Mouse (Mus musculus) thymus, postnatal 25 days (tissue): ENCODE data around the gene Copz1.
A peak's percentile ranks its signal among the peaks of the same experiment; 100 is the strongest.
"Not testable (repeated sequence)": the region's sequence is repeated elsewhere in the genome, so short reads cannot be mapped to it uniquely, and the experiment has no call there.

Source experiments
- DNase-seq: peaks from one replicate; pipeline ENCODE4 v3.0.0; 2022

Copz1 gene

DNA sequence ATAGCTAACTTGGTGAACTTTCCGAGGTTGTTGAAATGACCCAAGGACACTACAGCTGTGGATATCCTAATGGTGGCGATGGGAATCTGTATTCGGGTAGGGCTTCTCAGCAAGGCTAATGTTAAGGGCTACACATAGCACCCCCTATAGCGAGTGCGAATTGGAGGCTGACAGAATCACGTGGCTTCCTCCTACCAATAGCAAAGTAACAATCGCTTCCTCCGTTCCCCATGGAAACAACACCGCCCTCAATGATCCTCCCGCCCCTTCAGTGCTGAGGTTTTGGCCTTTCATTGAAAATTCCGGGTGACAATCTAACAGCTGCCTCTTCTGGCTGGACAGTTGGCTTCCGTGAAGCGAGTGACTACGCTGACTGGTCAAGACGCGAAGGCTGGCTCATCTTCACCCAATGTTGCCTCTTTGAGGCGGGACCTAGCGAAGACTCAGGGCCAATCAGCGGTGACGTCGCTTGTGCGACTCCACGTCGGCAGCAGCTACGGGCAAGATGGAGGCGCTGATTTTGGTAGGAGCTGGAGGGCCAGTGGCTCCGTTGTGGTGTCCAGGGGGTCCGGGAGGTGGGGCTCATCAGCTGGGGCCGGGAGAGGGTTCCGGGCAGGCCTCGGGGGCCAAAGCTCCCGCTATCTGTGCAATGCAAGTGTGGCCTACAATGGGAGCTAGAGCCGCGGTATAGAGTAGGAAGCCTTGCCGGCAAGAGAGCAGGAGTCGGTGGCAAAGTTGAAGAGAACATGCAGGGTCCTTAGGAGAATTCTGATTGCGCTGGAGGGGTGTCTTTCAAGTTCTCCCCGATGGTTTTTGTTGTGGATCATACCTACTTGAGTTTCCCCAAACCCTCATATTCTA lies at the start of gene Copz1:
Gene Copz1 (plus strand): TSS at position 296 of the 861 bp plus-strand sequence.
- peak; percentile 91 for DNase-seq

DNA sequence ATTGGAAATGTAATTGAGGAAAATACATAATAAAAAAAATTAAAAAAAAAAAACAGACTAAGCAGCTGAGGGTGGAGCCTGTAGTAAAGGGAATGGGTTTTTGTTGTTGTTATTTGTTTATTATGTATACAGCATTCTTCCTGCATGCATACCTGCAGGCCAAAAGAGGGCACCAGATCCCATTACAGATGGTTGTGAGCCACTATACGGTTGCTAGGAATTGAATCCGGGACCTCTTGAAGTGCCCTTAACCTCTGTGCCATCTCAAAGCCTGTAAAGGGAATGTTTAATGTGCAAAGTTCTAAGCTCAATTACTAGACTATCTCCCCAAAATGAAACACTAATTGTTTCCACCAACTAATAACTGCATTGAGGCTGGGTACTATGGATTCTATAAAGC lies 48.4 kb upstream of the Copz1 start:
- DNase-seq = no peak

DNA sequence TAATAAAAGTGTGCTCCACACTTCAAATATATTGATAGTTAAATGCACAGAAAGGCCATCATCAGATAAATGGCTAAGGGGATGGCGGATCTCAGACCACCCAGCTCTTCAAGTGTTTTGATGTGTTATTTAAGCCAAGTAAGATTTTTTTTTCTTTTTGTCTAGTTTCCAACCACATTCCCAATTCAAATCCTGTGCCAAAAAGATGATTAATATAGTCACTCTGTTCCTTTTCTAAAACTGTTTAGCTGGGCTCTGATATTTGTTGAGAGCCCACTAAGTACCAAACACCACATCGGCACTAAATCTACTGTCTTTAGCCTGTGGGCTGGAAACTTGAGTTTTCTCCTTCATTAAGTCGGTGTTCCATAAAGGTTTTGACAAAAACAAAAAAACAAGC lies 45.5 kb upstream of the Copz1 start:
- no peak for DNase-seq

DNA sequence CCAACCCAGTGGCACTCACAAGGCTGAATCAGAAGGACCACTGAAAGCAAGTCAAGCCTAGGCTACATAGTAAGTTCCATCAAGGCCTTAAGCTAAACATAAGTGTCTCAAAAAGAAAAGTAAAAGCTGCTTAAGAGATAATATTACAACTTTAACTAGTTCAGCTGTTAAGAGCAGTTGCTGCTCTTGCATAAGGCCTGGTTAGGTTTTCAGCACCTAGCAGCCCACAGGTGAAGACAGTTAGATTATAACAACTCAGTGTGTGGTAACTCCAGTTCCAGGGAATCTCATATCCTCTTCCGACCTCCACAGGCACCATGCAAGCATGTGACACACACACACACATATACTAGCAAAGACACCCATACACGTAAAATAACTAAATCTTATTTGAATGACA lies 44.9 kb upstream of the Copz1 start:
- no peak for DNase-seq

DNA sequence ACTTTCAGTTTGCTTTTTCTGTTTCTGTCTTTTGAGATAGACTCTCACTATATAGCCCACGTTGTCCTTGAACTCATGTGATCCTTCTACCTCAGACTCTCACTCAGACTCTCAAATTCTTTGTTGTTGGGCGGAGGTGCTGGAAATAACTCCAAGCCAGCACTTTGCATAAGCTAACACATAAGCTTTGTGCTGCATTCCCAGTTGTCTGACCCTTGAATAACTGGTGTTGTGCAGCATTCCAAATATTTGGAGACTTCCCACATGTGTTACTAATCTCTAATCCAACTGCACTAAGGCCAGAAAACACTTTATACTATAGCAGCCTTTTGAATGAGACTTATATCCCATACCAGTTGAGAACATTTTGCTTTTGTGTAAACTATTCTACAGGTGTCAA lies 43.6 kb upstream of the Copz1 start:
- DNase-seq = no peak

DNA sequence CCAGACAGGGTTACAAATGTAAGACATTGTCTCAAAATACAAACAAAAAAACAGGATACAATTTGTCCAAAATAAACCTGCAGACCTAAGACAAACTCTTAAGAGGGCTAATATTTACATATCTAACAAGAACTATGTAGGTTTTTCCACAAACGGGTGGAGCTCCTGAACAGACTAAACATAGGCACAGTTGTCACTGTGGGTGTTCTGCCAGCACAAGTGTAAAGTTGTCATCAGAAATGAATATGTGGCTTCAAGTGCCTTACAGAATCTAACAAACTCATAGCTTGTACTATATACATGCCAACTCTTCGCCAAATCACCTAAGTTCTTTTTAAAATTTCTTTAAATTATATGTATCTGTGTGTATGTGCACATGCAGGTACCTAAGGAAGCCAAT lies 39.4 kb upstream of the Copz1 start:
- no peak for DNase-seq

DNA sequence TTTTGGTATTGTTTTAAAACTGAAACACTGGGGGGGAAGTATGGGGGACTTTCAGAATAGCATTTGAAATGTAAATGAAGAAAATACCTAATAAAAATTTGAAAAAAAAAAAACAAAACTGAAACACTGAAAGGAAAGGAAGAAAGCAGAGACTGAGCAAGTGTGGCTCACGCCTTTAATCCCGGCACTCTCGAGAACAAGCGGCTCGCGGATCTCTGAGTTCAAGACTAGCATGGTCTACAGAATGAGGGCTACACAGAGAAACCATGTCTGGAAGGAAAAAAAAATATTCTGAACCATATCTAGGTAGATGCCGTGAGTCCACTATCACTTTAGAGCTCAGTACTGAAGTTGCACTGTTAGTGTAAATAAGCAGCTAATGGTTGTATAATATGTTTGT lies 35.2 kb upstream of the Copz1 start:
- no peak for DNase-seq

DNA sequence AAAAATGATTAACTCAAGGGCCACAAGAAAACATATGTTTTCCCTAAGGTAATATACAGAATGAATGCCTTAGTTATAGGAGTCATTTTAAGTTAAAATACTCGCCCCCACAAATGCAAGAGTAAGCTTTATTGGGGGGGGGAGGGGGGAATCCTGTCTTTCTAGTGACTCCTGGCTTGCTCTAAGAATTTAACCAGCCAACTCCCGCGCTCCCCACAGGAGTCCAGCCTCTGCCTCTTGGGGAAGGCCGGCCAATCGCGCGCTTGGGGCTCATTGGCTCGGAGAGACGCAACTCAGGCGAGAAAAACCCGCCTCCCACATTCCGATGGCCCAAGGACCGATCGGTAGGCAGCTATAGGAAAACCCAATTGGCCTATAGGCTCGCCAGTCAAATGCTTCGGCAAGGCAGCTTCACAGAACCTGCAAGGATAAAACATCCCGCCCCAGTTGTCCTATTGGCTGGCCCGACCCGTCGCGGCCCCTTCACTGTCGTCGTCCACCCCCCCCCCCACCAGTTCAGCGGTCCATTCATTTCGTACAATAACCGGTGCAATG lies 33.3 kb upstream of the Copz1 start:
- peak; percentile 90 for DNase-seq

DNA sequence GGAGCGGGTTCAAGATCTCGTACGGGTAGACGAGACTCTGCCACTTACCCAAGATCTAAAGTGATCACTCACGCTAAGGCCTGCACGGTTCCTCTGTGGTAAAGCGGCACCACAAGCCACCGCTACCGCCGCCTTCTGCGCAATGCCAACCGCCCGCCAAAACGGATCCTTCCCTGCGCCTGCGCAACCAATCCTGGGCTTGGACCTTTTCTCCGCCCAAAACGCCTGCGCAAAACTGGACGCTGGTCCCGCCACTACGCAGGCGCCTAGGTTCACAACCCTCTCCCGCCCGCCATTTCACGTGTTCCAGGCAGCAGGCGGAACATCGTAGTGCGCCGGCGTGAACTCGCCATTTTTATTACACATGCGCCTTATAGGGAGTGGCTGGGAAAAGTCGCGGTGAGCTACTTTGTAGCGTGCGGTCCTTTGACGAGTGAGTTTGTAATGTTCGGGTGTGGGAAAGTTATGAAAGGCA lies 32.8 kb upstream of the Copz1 start, which contains the start of gene Cbx5:
Gene Cbx5 (minus strand): TSS at position 132 of the 475 bp plus-strand sequence.
- DNase-seq = peak; percentile 94

DNA sequence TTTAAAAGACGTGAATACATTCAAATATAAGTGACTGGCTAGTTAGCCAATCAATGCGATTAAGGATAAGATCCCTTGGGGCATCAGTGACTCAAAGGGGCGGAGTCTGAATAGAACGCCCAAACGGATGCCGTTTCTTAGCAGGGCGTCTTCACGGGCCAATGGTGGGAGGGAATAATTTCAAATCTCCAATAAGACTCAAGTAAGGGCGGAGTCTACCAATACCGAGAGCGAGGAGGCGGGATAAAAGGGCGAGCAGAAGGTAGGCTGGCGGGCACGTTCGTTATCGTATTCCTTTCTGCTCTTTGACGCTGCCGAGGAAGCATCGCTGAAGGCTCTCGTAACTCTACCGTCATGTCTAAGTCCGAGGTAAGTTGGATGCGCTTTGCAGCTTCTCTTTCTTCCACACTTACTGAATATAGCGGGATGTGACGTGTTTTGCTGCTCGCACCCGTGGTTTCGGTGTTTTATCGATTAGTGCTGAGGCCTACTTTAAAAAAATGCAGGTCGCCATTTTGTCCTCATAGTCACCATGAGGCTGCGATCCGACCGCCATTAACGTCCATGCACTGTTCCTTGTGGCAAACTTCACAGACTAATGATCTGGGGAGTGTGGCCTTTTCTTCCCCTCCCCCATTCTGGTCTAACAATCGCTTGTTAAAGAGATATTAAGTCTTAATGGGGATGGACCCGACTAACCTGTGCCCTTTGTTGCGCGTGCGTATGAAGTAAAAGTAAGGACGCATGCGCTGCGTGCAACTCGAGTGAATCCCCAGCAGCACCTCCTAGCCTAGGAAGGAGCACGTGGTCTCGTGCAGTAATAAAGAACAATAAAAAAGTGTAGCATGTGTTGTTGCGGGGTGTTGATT lies 32.1 kb upstream of the Copz1 start, which contains the start of gene Hnrnpa1:
Gene Hnrnpa1 (plus strand): TSS at position 273 of the 869 bp plus-strand sequence.
- DNase-seq = peak; percentile 90

DNA sequence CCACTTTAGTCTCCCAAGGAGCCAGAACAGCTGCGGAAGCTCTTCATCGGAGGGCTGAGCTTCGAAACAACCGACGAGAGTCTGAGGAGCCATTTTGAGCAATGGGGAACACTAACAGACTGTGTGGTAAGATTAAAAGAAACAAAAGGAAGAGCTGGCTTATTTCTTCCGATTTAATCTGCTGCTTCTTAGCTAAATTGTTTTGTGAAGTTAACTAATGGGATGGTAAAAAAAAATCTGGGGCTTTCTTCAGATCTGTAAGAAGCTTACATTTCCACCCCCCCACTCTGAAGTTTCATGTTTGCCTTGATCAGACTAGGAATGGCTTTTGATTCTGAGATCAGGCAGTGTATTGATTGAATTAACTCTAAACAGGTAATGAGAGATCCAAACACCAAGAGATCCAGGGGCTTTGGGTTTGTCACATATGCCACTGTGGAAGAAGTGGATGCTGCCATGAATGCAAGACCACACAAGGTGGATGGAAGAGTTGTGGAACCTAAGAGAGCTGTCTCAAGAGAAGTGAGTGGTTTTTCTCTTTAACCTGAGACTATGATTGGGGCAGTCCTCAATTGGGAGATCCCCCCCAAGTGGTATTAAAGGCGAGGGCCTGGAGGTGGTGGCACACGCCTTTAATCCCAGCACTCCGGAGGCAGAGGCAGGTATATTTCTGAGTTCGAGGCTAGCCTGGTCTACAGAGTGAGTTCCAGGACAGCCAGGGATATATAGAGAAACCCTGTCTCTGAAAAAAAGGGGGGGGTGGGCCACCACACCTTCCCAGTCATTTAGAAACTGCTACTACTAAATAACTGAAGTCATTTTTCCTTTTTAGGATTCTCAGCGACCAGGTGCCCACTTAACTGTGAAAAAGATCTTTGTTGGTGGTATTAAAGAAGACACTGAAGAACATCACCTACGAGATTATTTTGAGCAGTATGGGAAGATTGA lies 31.2 kb upstream of the Copz1 start:
- DNase-seq = not testable (repeated sequence)

DNA sequence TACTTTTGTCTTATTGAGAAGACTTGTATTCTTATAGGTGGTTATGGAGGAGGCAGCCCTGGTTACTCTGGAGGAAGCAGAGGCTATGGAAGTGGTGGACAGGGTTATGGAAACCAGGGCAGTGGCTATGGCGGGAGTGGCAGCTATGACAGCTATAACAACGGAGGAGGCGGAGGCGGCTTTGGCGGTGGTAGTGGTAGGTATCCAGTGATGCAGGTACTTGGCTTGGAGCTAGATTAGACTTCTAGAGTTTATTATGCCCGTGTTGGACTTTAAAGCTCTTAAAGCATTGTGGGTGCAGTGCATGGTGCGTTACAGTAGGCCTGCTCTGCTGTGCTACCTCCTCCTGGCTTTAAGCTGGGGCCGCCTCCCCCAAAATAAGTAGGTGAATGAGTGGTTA lies 29.6 kb upstream of the Copz1 start:
- DNase-seq = peak; percentile 12

DNA sequence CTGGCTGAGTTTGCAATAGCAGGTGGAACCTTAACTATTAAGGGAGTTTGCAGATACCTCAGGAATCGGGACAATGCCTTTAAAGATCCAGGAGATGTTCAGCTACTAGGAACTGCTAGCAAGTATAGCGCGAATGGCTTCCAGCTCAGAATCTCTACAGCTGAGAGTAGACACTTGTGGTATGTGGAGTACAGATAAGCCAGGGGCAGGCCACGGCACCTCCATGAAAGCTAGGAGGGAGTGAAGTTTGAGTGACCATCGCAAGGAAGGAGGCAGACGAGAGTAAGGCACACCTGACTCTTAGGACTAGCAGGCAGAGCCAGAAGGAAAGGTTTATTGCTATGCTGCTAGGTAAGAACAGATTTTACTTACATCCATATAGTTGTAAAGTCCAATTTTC lies 26.9 kb upstream of the Copz1 start:
- DNase-seq = no peak

DNA sequence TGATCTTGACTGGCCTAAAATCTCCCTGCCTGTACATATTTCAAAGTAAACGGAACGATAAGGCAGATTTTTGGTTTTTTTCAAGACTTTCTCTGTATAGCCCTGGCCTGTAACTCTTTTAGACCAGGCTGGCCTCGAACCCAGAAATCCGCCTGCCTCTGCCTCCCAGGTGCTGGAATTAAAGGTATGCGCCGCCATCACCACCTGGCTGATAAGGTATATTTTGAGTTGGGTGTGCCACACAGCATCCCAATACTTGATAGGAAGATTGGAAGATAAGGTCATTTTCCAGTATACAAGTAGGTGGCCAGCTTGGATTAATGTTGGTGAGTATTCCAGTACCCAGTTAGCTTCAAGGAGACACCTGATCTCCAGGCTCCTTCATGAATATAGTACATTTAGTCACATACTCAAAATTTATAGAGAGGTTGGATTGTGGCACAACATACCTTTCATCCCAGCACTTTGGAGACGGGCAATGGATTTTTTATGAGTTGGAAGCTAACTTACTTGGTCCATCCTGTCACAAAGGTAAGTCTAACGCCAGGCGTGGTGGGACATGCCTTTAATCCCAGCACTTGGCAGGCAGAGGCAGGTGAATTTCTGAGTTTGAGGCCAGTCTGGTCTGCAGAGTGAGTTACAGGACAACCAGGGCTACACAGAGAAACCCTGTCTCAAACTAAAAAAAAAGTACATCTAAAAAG lies 25.3 kb upstream of the Copz1 start:
- no peak for DNase-seq

DNA sequence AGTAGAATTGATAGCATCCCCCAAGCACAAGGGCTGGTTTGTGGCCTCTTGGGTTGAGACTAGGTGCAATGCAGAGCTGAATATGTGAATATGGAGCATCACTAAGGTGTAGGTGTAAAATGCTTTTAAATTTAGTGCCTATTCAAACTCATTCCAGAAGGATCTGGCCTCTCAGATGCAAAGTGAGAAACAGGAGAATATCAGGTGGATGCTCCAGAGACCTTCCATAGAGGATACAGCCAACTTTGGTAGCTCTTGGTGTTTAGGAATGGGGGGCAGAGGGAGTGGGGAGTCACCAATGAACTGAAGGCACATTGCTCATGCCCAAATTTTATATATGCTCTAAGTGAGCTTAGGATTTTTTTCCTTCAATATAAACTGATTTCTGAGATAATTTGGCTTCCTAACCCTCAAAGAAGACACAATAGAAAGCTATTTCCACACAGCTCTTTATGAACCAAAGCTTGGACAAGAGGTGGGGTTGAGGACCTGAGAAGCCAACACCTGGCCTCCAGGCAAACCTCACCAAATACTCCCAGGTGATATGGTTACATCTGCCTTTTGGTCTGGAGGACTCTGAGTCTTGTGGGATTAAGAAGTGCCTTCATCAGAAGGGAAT lies 24.6 kb upstream of the Copz1 start:
- no peak for DNase-seq

DNA sequence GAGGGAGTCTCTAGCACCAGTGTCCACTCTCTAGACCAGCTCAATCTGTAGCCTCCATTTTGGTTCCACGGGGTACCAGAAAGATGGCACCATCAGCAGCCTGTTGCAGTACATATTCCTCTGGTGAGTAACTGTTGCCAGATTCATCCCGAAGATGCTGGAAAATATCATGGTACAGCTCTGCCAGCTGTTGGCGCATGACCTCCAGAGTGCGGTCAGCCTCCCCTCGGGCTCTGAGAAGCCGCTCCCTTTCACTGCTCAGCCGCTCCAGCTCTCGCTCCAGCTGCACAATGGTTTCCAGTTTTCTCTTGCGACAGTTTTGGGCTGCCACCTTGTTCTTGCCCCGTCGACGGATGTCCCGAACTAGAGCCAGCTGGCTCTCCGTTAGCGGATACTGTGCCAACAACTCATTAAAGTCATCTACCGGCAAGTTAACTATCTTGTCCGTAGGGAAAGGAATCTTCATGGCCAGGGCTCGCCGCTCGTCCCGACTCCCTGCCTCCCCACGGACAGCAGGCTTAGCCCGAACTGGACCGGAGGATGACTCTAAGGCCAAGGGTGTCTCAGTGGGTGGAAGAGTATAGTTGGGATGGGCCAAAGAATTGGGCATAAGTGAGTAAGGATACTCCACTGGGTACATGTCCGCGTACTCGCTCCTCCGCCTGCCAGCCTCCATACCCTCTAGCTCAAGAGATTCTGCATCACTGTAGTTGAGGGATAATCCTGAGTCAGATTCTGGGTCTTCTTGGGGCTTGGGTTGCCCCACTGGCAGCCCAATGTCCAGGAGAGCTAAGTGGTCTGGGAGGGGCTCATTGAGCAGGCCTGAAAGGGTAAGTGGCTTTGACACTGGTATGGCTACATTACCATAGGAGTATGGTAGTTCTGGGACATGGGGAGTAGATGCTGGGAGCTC lies 23.9 kb upstream of the Copz1 start:
- no peak for DNase-seq

DNA sequence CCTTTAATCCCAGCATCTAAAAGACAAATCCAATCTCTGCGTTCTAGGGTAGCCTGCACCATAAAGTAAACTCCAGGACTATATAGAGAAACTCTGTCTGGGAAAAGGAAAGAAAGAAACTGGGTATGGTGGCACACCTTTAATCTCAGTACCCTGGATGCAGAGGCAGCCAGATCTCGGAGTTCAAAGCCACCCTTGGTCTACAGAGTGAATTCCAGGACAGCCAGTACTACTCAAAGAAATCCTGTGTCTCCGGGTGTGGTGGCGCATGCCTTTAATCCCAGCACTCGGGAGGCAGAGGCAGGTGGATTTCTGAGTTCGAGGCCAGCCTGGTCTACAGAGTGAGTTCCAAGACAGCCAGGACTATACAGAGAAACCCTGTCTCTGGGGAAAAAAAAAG lies 23.0 kb upstream of the Copz1 start:
- DNase-seq = not testable (repeated sequence)

DNA sequence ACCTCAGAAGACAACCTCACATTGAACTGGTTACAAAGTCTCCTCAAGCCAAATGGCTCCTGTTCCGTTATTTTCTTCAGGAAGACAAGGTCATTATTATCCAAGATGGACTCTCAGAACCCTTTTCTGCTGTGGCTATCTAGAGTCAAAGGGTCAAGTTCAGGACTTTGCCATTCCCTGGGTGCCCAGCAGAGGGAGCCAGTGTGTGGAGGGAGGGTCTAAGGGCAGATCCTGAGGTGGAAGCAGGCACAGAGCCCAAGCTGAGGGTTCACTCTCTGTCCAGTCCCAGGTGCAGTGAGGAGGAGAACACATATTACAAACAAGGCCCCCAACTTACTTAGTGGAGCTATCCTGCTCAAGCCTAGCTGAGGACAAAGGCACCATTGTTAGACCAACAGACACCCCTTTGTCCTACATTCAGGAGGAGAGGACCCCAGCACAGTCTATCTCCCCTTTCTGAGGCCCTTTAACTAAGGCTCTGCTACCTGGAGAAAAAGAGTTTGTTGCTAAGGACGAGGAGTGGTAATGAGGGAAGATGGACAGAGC lies 22.2 kb upstream of the Copz1 start:
- DNase-seq = peak; percentile 78

DNA sequence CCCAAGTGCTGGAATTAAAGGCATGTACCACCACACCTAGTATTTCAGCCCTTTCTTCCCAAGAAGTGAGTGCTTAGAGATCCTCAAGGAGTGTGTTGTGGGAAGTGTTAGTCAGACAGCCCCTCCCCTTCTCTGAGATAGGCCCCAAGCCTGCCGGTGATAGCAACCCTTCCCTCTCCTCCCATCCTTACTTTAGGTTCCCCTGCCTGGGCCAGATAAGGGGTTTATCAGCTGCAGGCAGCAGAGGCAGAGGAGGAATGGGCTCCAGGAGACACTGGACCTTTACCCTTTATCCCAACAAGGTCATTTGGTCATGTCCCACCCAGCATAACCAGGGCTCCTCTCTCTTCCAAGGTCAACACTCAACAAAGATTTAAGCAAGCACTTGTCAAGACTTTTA lies 20.9 kb upstream of the Copz1 start:
- DNase-seq = no peak

DNA sequence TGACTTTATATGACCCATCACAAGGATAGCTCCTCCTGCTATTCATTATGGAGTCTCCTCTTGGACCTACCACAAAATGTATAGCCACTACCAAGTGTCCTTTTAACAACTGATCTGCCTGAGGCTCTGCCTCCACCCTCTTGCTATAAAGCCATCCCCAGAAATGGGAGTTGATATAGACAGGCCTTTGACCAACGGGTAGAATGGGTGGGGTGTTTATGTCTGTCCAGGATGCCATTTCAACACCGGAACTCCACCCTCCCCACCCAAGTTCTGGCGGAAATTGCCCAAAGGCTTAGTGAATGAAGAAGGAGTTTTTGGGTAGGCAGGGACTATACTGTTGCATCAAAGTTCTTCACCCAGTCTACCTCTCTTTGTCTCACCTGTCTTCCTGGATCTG lies 19.9 kb upstream of the Copz1 start:
- DNase-seq = no peak
